Mouse (Mus musculus): Measurements from ENCODE around the gene Esr1.

GRCm38 (mm10) chr10:4646074-4646473 lies 34.7 kb downstream of the Esr1 start:
- no peak for TF ChIP-seq CTCF (IDR thresholded peaks at IDR 0.05; ENCODE audit: borderline replicate concordance, insufficient read depth, low read length)
- TF ChIP-seq POLR2A (IDR thresholded peaks at IDR 0.05; ENCODE audit: low read depth, low read length): no peak

Data from embryonic fibroblast, embryonic 13.5 days (primary cell).